Mouse (Mus musculus) myocyte (in vitro differentiated cells): ENCODE results near the gene Slc9a9. TPM values are rescaled to one million over a fixed set of nuclear protein-coding genes. Genes with fewer than 3 reads are reported as not detected.

Experiments used
- H3K27me3 ChIP-seq: one replicate; pipeline ENCODE4 v1.6.1; 2011; ENCODE audit not compliant: control insufficient read depth, insufficient read depth, insufficient read length
- H3K36me3 ChIP-seq: one replicate; pipeline ENCODE4 v1.6.1; 2011; ENCODE audit not compliant: control insufficient read depth, insufficient read depth
- H3K4me2 ChIP-seq: one replicate; pipeline ENCODE4 v1.6.1; 2011; ENCODE audit warnings: low read depth, control low read depth
- H3K4me3 ChIP-seq: one replicate; pipeline ENCODE4 v1.5.1; 2011; ENCODE audit warnings: mild to moderate bottlenecking, control low read depth, moderate library complexity
- H3K79me2 ChIP-seq: one replicate; pipeline ENCODE4 v1.6.1; 2011; ENCODE audit not compliant: control insufficient read depth, insufficient read depth
- H3ac ChIP-seq: one replicate; pipeline ENCODE4 v1.6.1; 2011; ENCODE audit not compliant: control insufficient read depth, insufficient read length
- CEBPB ChIP-seq: IDR thresholded peaks from 2 replicates; pipeline ENCODE4 v1.6.1; 2011; ENCODE audit warnings: mild to moderate bottlenecking, moderate library complexity; ENCODE audit not compliant: poor library complexity, insufficient read depth, severe bottlenecking
- E2F4 ChIP-seq: IDR thresholded peaks from one replicate; pipeline ENCODE4 v1.6.1; 2011; ENCODE audit warnings: mild to moderate bottlenecking, control low read depth, moderate library complexity; ENCODE audit not compliant: insufficient read depth
- MAX ChIP-seq: IDR thresholded peaks from one replicate; pipeline ENCODE4 v1.6.1; 2011; ENCODE audit warnings: low read depth, mild to moderate bottlenecking, control low read depth
- MYOD1 ChIP-seq, 3 experiments: IDR thresholded peaks; one replicate each; pipeline ENCODE4 v1.6.1; 2011; ENCODE audit warnings: control low read depth in 2 of 3, low read depth in 2 of 3, mild to moderate bottlenecking in 2 of 3, moderate library complexity in 1 of 3; ENCODE audit not compliant: insufficient read length in 2 of 3, control insufficient read depth in 1 of 3
- MYOG ChIP-seq, 3 experiments: IDR thresholded peaks; one replicate each; pipeline ENCODE4 v1.6.1; 2011; ENCODE audit warnings: control low read depth in 2 of 3, low read depth in 2 of 3, mild to moderate bottlenecking in 2 of 3; ENCODE audit not compliant: insufficient read length in 2 of 3, control insufficient read depth in 1 of 3, insufficient read depth in 1 of 3
- POLR2A ChIP-seq: IDR thresholded peaks from one replicate; pipeline ENCODE4 v1.6.1; 2011; ENCODE audit warnings: low read depth, mild to moderate bottlenecking, control low read depth, moderate library complexity; ENCODE audit not compliant: insufficient read length
- POLR2AphosphoS2 ChIP-seq: IDR thresholded peaks from one replicate; pipeline ENCODE4 v1.6.1; 2011; ENCODE audit warnings: low read depth, control low read depth; ENCODE audit not compliant: insufficient read length
- REST ChIP-seq: IDR thresholded peaks from one replicate; pipeline ENCODE4 v1.6.1; 2011; ENCODE audit warnings: mild to moderate bottlenecking, control low read depth, moderate library complexity; ENCODE audit not compliant: insufficient read depth, insufficient read length
- SRF ChIP-seq: IDR thresholded peaks from one replicate; pipeline ENCODE4 v1.6.1; 2011; ENCODE audit warnings: low read depth; ENCODE audit not compliant: control insufficient read depth, insufficient read length
- TCF12 ChIP-seq: IDR thresholded peaks from one replicate; pipeline ENCODE4 v1.6.1; 2011; ENCODE audit warnings: mild to moderate bottlenecking, control low read depth; ENCODE audit not compliant: poor library complexity, insufficient read depth, severe bottlenecking
- TCF3 ChIP-seq: IDR thresholded peaks from one replicate; pipeline ENCODE4 v1.6.1; 2011; ENCODE audit warnings: low read depth, control low read depth; ENCODE audit not compliant: insufficient read length
- USF1 ChIP-seq: IDR thresholded peaks from one replicate; pipeline ENCODE4 v1.6.1; 2011; ENCODE audit warnings: low read depth, mild to moderate bottlenecking, control low read depth, moderate library complexity
- polyA plus RNA-seq: library from polyadenylated mRNA; unstranded; fragments of >200 nt; fragmentation: generic; extraction: Trizol; gene quantifications from one replicate; pipeline ENCODE4 v1.2.1, GENCODE M21; 2012; ENCODE audit warnings: missing spikeins

Gene Slc9a9
- polyA plus RNA-seq, 1 experiment: 21.5 TPM

DNA sequence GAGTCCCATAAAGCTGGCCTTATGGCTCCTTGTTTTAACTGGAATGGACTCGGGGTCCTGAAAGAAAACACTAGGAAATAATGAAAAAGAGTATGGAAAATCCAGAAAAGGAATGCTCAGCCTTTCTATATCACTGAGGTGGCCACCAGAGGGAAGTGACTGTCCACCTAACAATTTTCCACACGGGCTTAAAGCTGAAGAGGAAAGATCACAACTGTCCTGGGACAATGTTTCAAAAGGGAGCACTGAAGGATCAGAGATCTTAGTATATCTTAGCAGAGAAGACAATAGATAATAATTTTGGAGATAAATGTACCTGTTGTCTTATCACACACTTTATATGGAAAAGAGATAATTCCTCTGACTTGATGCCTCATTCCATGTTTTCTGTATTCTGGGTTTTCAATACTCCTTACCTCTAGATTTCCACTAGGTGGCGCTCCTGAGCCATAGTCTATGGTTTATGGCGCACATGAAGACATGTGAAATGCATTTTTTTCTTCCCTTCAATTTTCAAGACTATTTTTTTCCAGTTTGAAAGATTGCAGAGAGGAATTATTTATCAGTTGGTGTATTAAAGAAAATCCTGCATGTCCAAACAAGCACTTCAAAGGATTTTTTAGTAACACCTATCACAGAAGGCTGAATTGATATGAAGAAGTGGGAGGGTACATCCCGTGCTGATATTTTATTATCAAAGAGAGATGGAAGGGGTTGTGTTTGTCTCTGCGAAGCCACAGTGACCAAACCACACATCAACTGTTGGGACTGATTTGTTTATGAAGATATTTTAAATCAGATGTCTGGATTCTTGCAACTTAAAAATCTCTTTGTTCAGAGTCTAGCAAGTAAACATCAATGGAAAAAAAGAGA is 69.1 kb downstream of the Slc9a9 start:
- H3K4me2 ChIP-seq: no peak overlapping the region

DNA sequence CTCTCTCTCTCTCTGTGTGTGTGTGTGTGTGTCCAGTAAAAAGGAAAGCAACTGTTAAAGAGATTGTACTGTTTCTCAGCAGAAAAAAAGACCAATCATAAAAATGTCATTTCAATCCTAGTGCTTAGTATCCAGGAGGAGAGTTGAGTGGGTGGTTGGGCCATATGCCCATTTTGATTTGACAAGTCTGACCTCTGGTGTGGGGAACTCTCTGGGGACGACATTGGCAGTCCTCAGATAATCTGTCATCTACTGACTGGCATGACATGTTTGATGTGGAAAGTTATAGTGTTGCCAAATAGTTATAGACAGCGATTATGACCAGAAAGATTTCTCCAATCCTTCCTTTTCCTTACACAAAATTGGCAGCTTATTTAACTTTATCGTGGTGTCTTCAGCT is 71.1 kb downstream of the Slc9a9 start:
- Histone ChIP-seq H3K4me3 (no peak overlapping the region), H3K27me3 (no peaks in the 10 kb centered on the region), H3K79me2 (no peaks in the 10 kb centered on the region), H3K4me2 (no peak overlapping the region), H3ac (no peak overlapping the region), H3K36me3 (peaks cover 2% of the 10 kb centered on the region)
- TF ChIP-seq TCF3 (no peak), SRF (no peak), POLR2AphosphoS2 (no peak), USF1 (no peak), CEBPB (no peak), MAX (no peak), POLR2A (no peak), MYOD1 (IDR thresholded peaks at IDR 0.05; ENCODE audit: control insufficient read depth in 1 of 3, insufficient read length in 2 of 3, low read depth in 2 of 3) (no peak), TCF12 (no peak), REST (no peak)

More for the DNA sequence above, 69.1 kb downstream of the Slc9a9 start:
- no peaks in the 10 kb centered on the region for H3K79me2 ChIP-seq
- TF ChIP-seq SRF (no peak), POLR2AphosphoS2 (no peak), MYOG (IDR thresholded peaks at IDR 0.05; ENCODE audit: control insufficient read depth in 1 of 3, insufficient read depth in 1 of 3, insufficient read length in 2 of 3, low read depth in 2 of 3) (no peak), REST (no peak), USF1 (no peak), POLR2A (no peak), MAX (no peak), TCF12 (no peak), CEBPB (no peak), E2F4 (no peak), MYOD1 (IDR thresholded peaks at IDR 0.05; ENCODE audit: control insufficient read depth in 1 of 3, insufficient read length in 2 of 3, low read depth in 2 of 3) (no peak), TCF3 (no peak)
- no peaks in the 10 kb centered on the region for H3K27me3 ChIP-seq
- no peak overlapping the region for H3K4me3 ChIP-seq
- H3ac ChIP-seq: no peak overlapping the region
- no peaks in the 10 kb centered on the region for H3K36me3 ChIP-seq

DNA sequence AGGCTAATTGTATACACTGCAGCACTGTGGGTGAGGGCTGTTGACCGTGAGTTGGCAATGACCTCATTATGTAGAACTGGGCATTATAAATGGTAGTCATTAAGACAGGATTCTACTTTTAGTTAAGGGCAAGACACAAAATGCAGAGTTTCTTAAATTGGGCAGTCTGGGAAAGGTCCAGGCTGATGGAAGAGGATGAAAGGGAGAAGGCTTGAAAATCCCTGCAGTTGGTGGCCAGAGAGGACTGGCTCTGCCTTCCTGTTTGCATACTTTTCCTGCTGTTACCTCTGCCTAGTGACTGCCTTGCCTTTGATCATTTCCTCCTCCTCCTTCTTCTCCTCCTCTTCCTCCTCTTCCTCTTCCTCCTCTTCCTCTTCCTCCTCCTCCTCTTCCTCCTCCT is 73.6 kb downstream of the Slc9a9 start:
- H3K4me2 ChIP-seq: no peak overlapping the region
- no peaks in the 10 kb centered on the region for H3K79me2 ChIP-seq
- no peak for TF ChIP-seq POLR2A
- no peak for TF ChIP-seq MYOD1 (IDR thresholded peaks at IDR 0.05; ENCODE audit: control insufficient read depth in 1 of 3, insufficient read length in 2 of 3, low read depth in 2 of 3)
- TF ChIP-seq REST: no peak
- no peak for TF ChIP-seq TCF12
- no peak for TF ChIP-seq TCF3
- TF ChIP-seq MAX: no peak
- TF ChIP-seq USF1: no peak
- no peak for TF ChIP-seq POLR2AphosphoS2
- TF ChIP-seq E2F4: no peak
- no peak for TF ChIP-seq MYOG (IDR thresholded peaks at IDR 0.05; ENCODE audit: control insufficient read depth in 1 of 3, insufficient read depth in 1 of 3, insufficient read length in 2 of 3, low read depth in 2 of 3)
- no peak for TF ChIP-seq SRF
- TF ChIP-seq CEBPB: no peak
- H3K4me3 ChIP-seq: no peak overlapping the region
- no peak overlapping the region for H3ac ChIP-seq
- H3K27me3 ChIP-seq: no peaks in the 10 kb centered on the region
- peaks cover 4% of the 10 kb centered on the region for H3K36me3 ChIP-seq

DNA sequence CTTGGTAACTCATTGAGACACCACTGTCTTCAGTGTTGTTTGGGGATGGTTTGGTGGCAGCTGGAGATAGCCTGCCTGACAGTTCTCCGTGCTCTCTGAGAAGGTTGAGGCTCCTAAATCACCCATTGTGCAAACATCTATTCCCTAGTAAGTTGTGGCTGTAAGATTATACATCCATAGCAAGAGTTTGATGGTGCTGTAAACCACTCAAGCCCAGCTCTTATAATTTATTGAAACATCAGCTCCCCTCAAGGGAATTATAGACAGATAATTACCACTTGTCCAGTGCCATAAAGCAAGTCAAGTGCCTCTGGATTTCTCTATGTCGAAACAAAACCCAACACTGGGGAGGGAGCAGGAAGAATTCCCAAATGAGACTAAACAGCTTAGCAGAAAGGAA is 78.8 kb downstream of the Slc9a9 start:
- Histone ChIP-seq H3K36me3 (peaks cover 9% of the 10 kb centered on the region), H3K4me2 (no peak overlapping the region), H3K79me2 (no peaks in the 10 kb centered on the region), H3K27me3 (no peaks in the 10 kb centered on the region), H3ac (no peak overlapping the region), H3K4me3 (no peak overlapping the region)
- TF ChIP-seq E2F4: no peak
- TF ChIP-seq CEBPB: no peak
- TF ChIP-seq USF1: no peak
- TF ChIP-seq TCF3: no peak
- no peak for TF ChIP-seq REST
- TF ChIP-seq POLR2AphosphoS2: no peak
- TF ChIP-seq MAX: no peak
- no peak for TF ChIP-seq MYOD1 (IDR thresholded peaks at IDR 0.05; ENCODE audit: control insufficient read depth in 1 of 3, insufficient read length in 2 of 3, low read depth in 2 of 3)
- no peak for TF ChIP-seq POLR2A
